Mouse (Mus musculus) heart, adult 2 months (tissue): ENCODE measurements around the gene Hist2h2ab. TPM values are rescaled to one million over a fixed set of nuclear protein-coding genes. Genes with fewer than 3 reads are reported as not detected.

ENCODE experiments used
- DNase-seq, 2 experiments: peaks; one replicate each; pipeline ENCODE4 v3.0.0; 2021
- H3K27ac ChIP-seq: fragments of 200-600 bp; 2 replicates; pipeline ENCODE4 v1.8.1; 2022
- H3K27me3 ChIP-seq: fragments of 200-500 bp; 2 replicates; pipeline ENCODE4 v1.6.1; 2012; ENCODE audit warnings: mild to moderate bottlenecking, low read length, inconsistent platforms, mixed read lengths; ENCODE audit not compliant: control insufficient read depth, insufficient read depth
- H3K36me3 ChIP-seq: fragments of 200-500 bp; 2 replicates; pipeline ENCODE4 v1.6.1; 2012; ENCODE audit warnings: low read length, inconsistent platforms; ENCODE audit not compliant: control insufficient read depth, insufficient read depth
- H3K4me1 ChIP-seq: fragments of 200-500 bp; 2 replicates; pipeline ENCODE4 v1.6.1; 2011; ENCODE audit warnings: low read length; ENCODE audit not compliant: control insufficient read depth, insufficient read depth
- H3K4me3 ChIP-seq: fragments of 200-600 bp; 2 replicates; pipeline ENCODE4 v1.8.1; 2022
- H3K79me2 ChIP-seq: fragments of 200-500 bp; replicated peaks from 2 replicates; pipeline ENCODE4 v1.6.1; 2012; ENCODE audit warnings: mild to moderate bottlenecking, inconsistent platforms, low read length, moderate library complexity, mixed read lengths; ENCODE audit not compliant: control insufficient read depth, insufficient read depth
- H3K9ac ChIP-seq: fragments of 200-500 bp; 2 replicates; pipeline ENCODE4 v1.6.1; 2012; ENCODE audit warnings: low read depth, mild to moderate bottlenecking, control low read depth, inconsistent platforms, low read length, mixed read lengths
- CTCF ChIP-seq: fragments of 200-600 bp; IDR thresholded peaks from 2 replicates; pipeline ENCODE4 v1.8.1; 2022; ENCODE audit warnings: antibody characterized with exemption, mild to moderate bottlenecking, moderate library complexity
- EP300 ChIP-seq: fragments of 200-500 bp; IDR thresholded peaks from 2 replicates; pipeline ENCODE4 v1.6.1; 2011; ENCODE audit warnings: low read depth, low read length, control low read depth; ENCODE audit not compliant: insufficient read depth
- POLR2A ChIP-seq: fragments of 200-500 bp; IDR thresholded peaks from 2 replicates; pipeline ENCODE4 v1.6.1; 2011; ENCODE audit warnings: mild to moderate bottlenecking, low read depth, low read length, control low read depth; ENCODE audit not compliant: insufficient read depth
- WGBS: fragments of 180-500 bp; shearing (Covaris S2); methylation state at CpG from one replicate; pipeline ENCODE4 v1.1.7; 2018; 5-methylcytosine and 5-hydroxymethylcytosine counted together
- intact Hi-C: fragments of 180-260 bp; cut with DNase I; formaldehyde crosslinking; loops from one replicate; pipeline ENCODE4 v1.15.1; 2025
- polyA plus RNA-seq: library from polyadenylated mRNA; depleted of rRNA; stranded (reverse); fragments of >200 nt; gene quantifications from 2 replicates; pipeline ENCODE4 v1.2.3, GENCODE M21; 2012
- total RNA-seq, 2 experiments: library from RNA; stranded (reverse); gene quantifications; 2 replicates each; pipeline ENCODE4 v1.2.3; 2021

Hist2h2ab gene
- total and polyA plus RNA-seq, 3 experiments: 0.35 to 2.0 (median 1.9) TPM

GRCm38 (mm10) chr3:96220765-96221639, 1.3 kb downstream of the Hist2h2ab start, which contains the start of the genes Hist2h2ac and Hist2h2be:
TSS of gene Hist2h2ac (minus strand) at chr3:96220880.
TSS of gene Hist2h2be (plus strand) at chr3:96221119.
- Histone ChIP-seq H3K27ac (peak within 1 kb of the TSS; percentile 98), H3K4me1 (peaks cover 7% of the 10 kb centered on the region), H3K4me3 (peak within 1 kb of the TSS; percentile 57), H3K27me3 (no peaks in the 10 kb centered on the region), H3K79me2 (peaks cover 2% of the 10 kb centered on the region; the same call in 1 of the 2 replicates), H3K9ac (peak within 1 kb of the TSS; percentile 97), H3K36me3 (peaks cover 2% of the 10 kb centered on the region)
- WGBS: under 1% methylated on average over 43 of the region's 43 CpGs
- peak; percentile 26 for TF ChIP-seq CTCF
- peak; percentile 66 for TF ChIP-seq EP300
- peak; percentile 98 for TF ChIP-seq POLR2A
- intact Hi-C loops: loop anchor here (1.0 to 5.0 kb wide), 2 partner anchors 42 to 329 kb away; partner anchors contain the start of genes Aph1a, BC028528 and Hist2h4
- peak; percentile 85 to 91 for DNase-seq

DNA sequence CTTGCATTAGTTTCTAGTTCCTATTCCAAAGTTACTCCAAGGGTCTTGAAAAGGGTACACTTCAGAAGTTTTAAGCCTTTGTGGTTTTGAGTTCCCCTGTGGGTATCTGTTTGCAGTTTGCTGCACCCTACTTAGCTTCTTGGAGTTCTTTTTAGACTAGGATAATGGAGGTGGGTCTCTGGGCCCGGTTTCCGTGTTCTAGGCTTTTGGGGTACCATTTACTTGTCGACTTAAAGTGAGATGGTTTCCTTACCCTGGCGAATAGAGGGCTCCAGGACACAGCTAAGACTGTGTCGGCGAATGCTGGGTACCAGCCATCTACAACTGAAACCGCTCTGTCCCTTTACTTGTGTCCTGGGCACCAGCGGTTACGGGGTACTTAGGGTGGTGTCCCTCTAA, 2.0 kb downstream of the Hist2h2ab start:
- Histone ChIP-seq H3K79me2 (peaks cover 2% of the 10 kb centered on the region; the same call in 1 of the 2 replicates), H3K4me3 (peak overlapping the region; percentile 57), H3K27ac (peak overlapping the region; percentile 98), H3K36me3 (peaks cover 2% of the 10 kb centered on the region), H3K4me1 (peaks cover 7% of the 10 kb centered on the region), H3K9ac (peak overlapping the region; percentile 69), H3K27me3 (no peaks in the 10 kb centered on the region)
- TF ChIP-seq CTCF (no peak), POLR2A (no peak), EP300 (no peak)
- DNase-seq: peak; percentile 34 to 50
- 40% methylated on average over 9 of the region's 9 CpGs for WGBS
- intact Hi-C loops: loop anchor here (2.0 to 5.0 kb wide), 2 partner anchors 15 to 329 kb away; partner anchors contain the start of genes Aph1a and BC028528

- H3K27me3 ChIP-seq: no peaks in the 10 kb centered on the region
- H3K4me3 ChIP-seq: no peak overlapping the region
- H3K4me1 ChIP-seq: peaks cover 7% of the 10 kb centered on the region
- 81% methylated on average over 4 of the region's 4 CpGs for WGBS
- H3K79me2 ChIP-seq: peaks cover 2% of the 10 kb centered on the region; the same call in 1 of the 2 replicates
- H3K9ac ChIP-seq: no peak overlapping the region
- TF ChIP-seq CTCF: no peak
- no peak for TF ChIP-seq POLR2A
- TF ChIP-seq EP300: no peak
- peaks cover 2% of the 10 kb centered on the region for H3K36me3 ChIP-seq
- intact Hi-C loops: loop anchor here (2.0 to 5.0 kb wide), 2 partner anchors 14 to 330 kb away; partner anchors contain the start of genes Aph1a and BC028528
- H3K27ac ChIP-seq: no peak overlapping the region
- no peak for DNase-seq
Measured at GRCm38 (mm10) chr3:96222774-96223173, 3.1 kb downstream of the Hist2h2ab start.

GRCm38 (mm10) chr3:96225421-96225820, 5.8 kb downstream of the Hist2h2ab start:
- TF ChIP-seq CTCF (no peak), EP300 (no peak), POLR2A (no peak)
- Histone ChIP-seq H3K4me3 (no peak overlapping the region), H3K27ac (no peak overlapping the region), H3K27me3 (no peaks in the 10 kb centered on the region), H3K9ac (no peak overlapping the region), H3K36me3 (peaks cover 2% of the 10 kb centered on the region), H3K4me1 (peaks cover 7% of the 10 kb centered on the region), H3K79me2 (peaks cover 2% of the 10 kb centered on the region; the same call in 1 of the 2 replicates)
- DNase-seq: peak in 1 of 2 experiments; percentile 10
- WGBS: 62% methylated on average over 2 of the region's 2 CpGs
- intact Hi-C loops: no loop called here

DNA sequence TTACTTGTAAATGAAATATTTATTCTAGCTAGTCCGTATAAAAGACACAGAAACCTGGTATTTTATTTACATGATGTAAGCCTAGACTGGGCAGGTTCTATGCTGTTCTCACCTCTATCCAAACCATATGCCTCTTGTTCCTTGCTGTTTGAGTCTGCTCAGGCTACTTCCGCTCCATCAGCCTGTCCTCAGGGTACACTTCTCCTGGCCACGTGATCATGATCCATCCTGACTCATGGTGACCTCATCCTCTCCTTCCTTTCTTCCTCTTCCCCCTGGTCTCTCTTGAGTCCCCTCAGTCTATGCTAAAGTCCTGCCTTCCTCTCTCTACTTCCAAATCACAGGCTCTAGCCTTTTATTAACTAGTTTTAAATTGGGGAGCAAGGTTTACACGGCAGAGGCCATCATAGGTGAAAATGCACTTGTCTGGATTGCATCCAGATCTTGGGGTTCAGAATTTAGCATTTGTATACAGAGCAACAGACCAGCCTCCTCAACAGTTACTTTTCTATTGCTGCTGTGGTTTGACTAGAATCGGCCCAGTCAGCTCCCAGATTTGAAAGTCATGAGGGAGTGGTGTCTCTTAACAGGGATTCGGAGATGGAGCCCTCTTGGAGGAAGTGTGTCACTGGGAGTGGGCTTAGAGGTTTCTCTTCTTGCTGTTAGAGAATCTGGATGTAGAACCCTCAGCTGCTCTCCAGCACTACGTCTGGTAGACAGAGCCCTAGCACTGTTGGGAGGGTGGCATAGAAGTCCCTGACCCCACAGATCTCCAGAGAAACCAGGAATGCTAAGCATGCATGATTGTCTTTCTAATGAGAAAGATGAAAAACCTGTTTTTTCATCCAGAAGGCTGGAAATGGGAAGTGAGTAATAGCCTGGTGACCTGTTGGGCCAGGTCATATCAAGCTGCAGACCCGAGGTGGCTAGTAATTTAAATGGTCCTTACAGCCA, 7.3 kb downstream of the Hist2h2ab start:
- Histone ChIP-seq H3K36me3 (peaks cover 2% of the 10 kb centered on the region), H3K9ac (no peak overlapping the region), H3K27me3 (no peaks in the 10 kb centered on the region), H3K4me3 (no peak overlapping the region), H3K4me1 (peaks cover 5% of the 10 kb centered on the region), H3K27ac (no peak overlapping the region), H3K79me2 (peaks cover 2% of the 10 kb centered on the region; the same call in 1 of the 2 replicates)
- intact Hi-C loops: no loop called here
- TF ChIP-seq CTCF (no peak), EP300 (no peak), POLR2A (no peak)
- WGBS: 53% methylated on average over 8 of the region's 8 CpGs
- peak; percentile 16 to 47 for DNase-seq
